Mouse (Mus musculus) heart, postnatal 0 days (tissue): ENCODE results near the gene Lama2. TPM values are rescaled to one million over a fixed set of nuclear protein-coding genes. Genes with fewer than 3 reads are reported as not detected.

ENCODE experiments used
- ATAC-seq: fragments of 200-750 bp; cut with Nextera tagmentation; 2 replicates; pipeline ENCODE4 v1.8.0; 2017; ENCODE audit warnings: low read depth, moderate number of reproducible peaks, moderate library complexity; ENCODE audit not compliant: insufficient read depth
- DNase-seq: peaks from one replicate; pipeline ENCODE4 v3.0.0-alpha.2; 2016; ENCODE audit warnings: low spot score
- H3K27ac ChIP-seq: fragments of 300-500 bp; sonication (generic); 2 replicates; pipeline ENCODE4 v1.5.1; 2014; ENCODE audit warnings: low read depth, mild to moderate bottlenecking
- H3K27me3 ChIP-seq: fragments of 300-500 bp; sonication (generic); 2 replicates; pipeline ENCODE4 v1.6.1; 2014; ENCODE audit warnings: low read length, mixed read lengths; ENCODE audit not compliant: control insufficient read depth, insufficient read depth
- H3K36me3 ChIP-seq: fragments of 300-500 bp; sonication (generic); replicated peaks from 2 replicates; pipeline ENCODE4 v1.6.1; 2014; ENCODE audit warnings: low read length, mixed read lengths; ENCODE audit not compliant: control insufficient read depth, insufficient read depth
- H3K4me1 ChIP-seq: fragments of 300-500 bp; sonication (generic); 2 replicates; pipeline ENCODE4 v1.6.1; 2014; ENCODE audit warnings: antibody characterized with exemption; ENCODE audit not compliant: control insufficient read depth, insufficient read depth
- H3K4me2 ChIP-seq: fragments of 300-500 bp; sonication (generic); 2 replicates; pipeline ENCODE4 v1.6.1; 2014; ENCODE audit warnings: low read depth, mild to moderate bottlenecking, low read length, moderate library complexity
- H3K4me3 ChIP-seq: fragments of 300-500 bp; sonication (generic); 2 replicates; pipeline ENCODE4 v1.5.1; 2014; ENCODE audit warnings: low read depth, low read length
- H3K9ac ChIP-seq: fragments of 300-500 bp; sonication (generic); replicated peaks from 2 replicates; pipeline ENCODE4 v1.6.1; 2014; ENCODE audit warnings: low read depth, low read length, mixed read lengths
- H3K9me3 ChIP-seq: fragments of 300-500 bp; sonication (generic); replicated peaks from 2 replicates; pipeline ENCODE4 v1.6.1; 2016; ENCODE audit warnings: low read length; ENCODE audit not compliant: control insufficient read depth
- CTCF ChIP-seq: IDR thresholded peaks from 2 replicates; pipeline ENCODE4 v1.5.1; 2016; ENCODE audit warnings: antibody characterized with exemption, control low read depth, low read depth
- EP300 ChIP-seq: IDR thresholded peaks from 2 replicates; pipeline ENCODE4 v1.6.1; 2016; ENCODE audit warnings: antibody characterized with exemption, low read depth
- WGBS: fragments of 180-500 bp; shearing (Covaris S2); extraction: QIAGEN DNeasy Blood & Tissue Kit; methylation state at CpG from one replicate; pipeline ENCODE4 v1.1.7; 2014; 5-methylcytosine and 5-hydroxymethylcytosine counted together
- polyA plus RNA-seq: library from polyadenylated mRNA; unstranded; fragments of >200 nt; fragmentation: Nextera tagmentation; extraction: Ambion mirVana; gene quantifications from 2 replicates; pipeline ENCODE4 v1.2.1, GENCODE M21; 2015
- total RNA-seq: library from RNA; depleted of rRNA; stranded (reverse); fragments of >200 nt; gene quantifications from 2 replicates; pipeline ENCODE4 v1.2.3, GENCODE M21; 2014; ENCODE audit warnings: low replicate concordance

The Lama2 gene
- total and polyA plus RNA-seq, 2 experiments from 2014 or later: 32.4 to 85.5 TPM

DNA sequence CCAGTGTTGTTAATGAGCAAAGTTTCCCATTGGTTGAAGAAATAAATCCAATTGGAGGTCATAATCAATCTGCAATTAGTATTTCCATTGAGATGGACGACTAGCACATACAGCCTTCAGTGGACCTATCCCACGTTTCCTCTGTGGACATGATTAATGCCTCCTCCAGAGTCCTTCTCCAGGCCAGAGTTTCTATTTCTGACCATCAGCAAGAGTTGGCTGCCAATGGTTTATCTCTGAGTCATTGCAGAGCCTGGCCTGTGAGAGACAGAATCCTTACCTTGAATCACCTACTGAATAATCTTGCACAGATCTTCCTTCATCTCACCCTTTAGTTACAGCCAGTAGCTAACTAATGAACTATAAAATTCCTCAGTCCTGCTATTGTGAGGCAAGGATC, 86.3 kb downstream of the Lama2 start:
- Histone ChIP-seq H3K27me3 (no peaks in the 10 kb centered on the region), H3K4me2 (no peak overlapping the region), H3K4me3 (no peak overlapping the region), H3K9ac (no peak overlapping the region), H3K27ac (no peak overlapping the region), H3K9me3 (no peaks in the 10 kb centered on the region), H3K4me1 (no peaks in the 10 kb centered on the region; the same call in 1 of the 2 replicates), H3K36me3 (no peaks in the 10 kb centered on the region)
- DNase-seq (no peak), ATAC-seq (no peak)
- 36% methylated on average over 2 of the region's 2 CpGs for WGBS
- TF ChIP-seq CTCF (no peak), EP300 (no peak)

- TF ChIP-seq EP300: no peak
- no peak for TF ChIP-seq CTCF
- Histone ChIP-seq H3K4me3 (no peak overlapping the region), H3K36me3 (no peaks in the 10 kb centered on the region), H3K9ac (no peak overlapping the region), H3K27me3 (no peaks in the 10 kb centered on the region), H3K4me2 (no peak overlapping the region), H3K27ac (no peak overlapping the region), H3K4me1 (no peaks in the 10 kb centered on the region), H3K9me3 (no peaks in the 10 kb centered on the region)
- ATAC-seq: no peak
- DNase-seq: no peak
- WGBS: 80% methylated on average over 3 of the region's 3 CpGs
These were observed 110.6 kb downstream of the Lama2 start for GRCm38 (mm10) chr10:27508847-27509459.

- WGBS: 90% methylated on average over 3 of the region's 3 CpGs
These were observed 118.7 kb downstream of the Lama2 start for GRCm38 (mm10) chr10:27500863-27501262.

GRCm38 (mm10) chr10:27488452-27488851, 131.1 kb downstream of the Lama2 start:
- no peak for ATAC-seq
- Histone ChIP-seq H3K4me1 (peaks cover 7% of the 10 kb centered on the region), H3K27ac (no peak overlapping the region), H3K27me3 (no peaks in the 10 kb centered on the region), H3K4me2 (no peak overlapping the region), H3K36me3 (no peaks in the 10 kb centered on the region), H3K9ac (no peak overlapping the region), H3K9me3 (no peaks in the 10 kb centered on the region), H3K4me3 (no peak overlapping the region)
- 43% methylated on average over 1 of the region's 1 CpGs for WGBS
- DNase-seq: no peak
- TF ChIP-seq CTCF: no peak
- no peak for TF ChIP-seq EP300

More at GRCm38 (mm10) chr10:27500863-27501262, 118.7 kb downstream of the Lama2 start:
- Histone ChIP-seq H3K9ac (no peak overlapping the region), H3K9me3 (no peaks in the 10 kb centered on the region), H3K36me3 (no peaks in the 10 kb centered on the region), H3K27me3 (no peaks in the 10 kb centered on the region), H3K4me2 (no peak overlapping the region), H3K4me1 (no peaks in the 10 kb centered on the region), H3K27ac (no peak overlapping the region), H3K4me3 (no peak overlapping the region)
- DNase-seq (no peak), ATAC-seq (no peak)
- no peak for TF ChIP-seq EP300
- TF ChIP-seq CTCF: no peak

GRCm38 (mm10) chr10:27484041-27484440, 135.5 kb downstream of the Lama2 start:
- no peak overlapping the region for H3K4me3 ChIP-seq
- no peaks in the 10 kb centered on the region for H3K9me3 ChIP-seq
- H3K36me3 ChIP-seq: no peaks in the 10 kb centered on the region
- H3K4me1 ChIP-seq: peaks cover 7% of the 10 kb centered on the region
- H3K27ac ChIP-seq: no peak overlapping the region
- H3K27me3 ChIP-seq: no peaks in the 10 kb centered on the region
- DNase-seq: no peak
- H3K4me2 ChIP-seq: no peak overlapping the region
- 71% methylated on average over 1 of the region's 1 CpGs for WGBS
- ATAC-seq: no peak
- no peak overlapping the region for H3K9ac ChIP-seq
- TF ChIP-seq EP300 (no peak), CTCF (no peak)

- no peaks in the 10 kb centered on the region for H3K9me3 ChIP-seq
- no peaks in the 10 kb centered on the region for H3K4me1 ChIP-seq
- DNase-seq (no peak), ATAC-seq (no peak)
- no peaks in the 10 kb centered on the region for H3K36me3 ChIP-seq
- H3K9ac ChIP-seq: no peak overlapping the region
- no peak overlapping the region for H3K4me3 ChIP-seq
- no peak overlapping the region for H3K27ac ChIP-seq
- 50% methylated on average over 3 of the region's 3 CpGs for WGBS
- TF ChIP-seq EP300 (no peak), CTCF (no peak)
- no peak overlapping the region for H3K4me2 ChIP-seq
- H3K27me3 ChIP-seq: no peaks in the 10 kb centered on the region
These were observed 144.0 kb downstream of the Lama2 start for GRCm38 (mm10) chr10:27475540-27475939.
